Mouse (Mus musculus) hindbrain, embryonic 14.5 days (tissue): ENCODE results near the gene Bag3. TPM values are rescaled to one million over a fixed set of nuclear protein-coding genes. Genes with fewer than 3 reads are reported as not detected.
"Not testable (repeated sequence)": the region's sequence is repeated elsewhere in the genome, so short reads cannot be mapped to it uniquely, and the experiment has no call there.

Experiments
- ATAC-seq: fragments of 200-750 bp; cut with Nextera tagmentation; 2 replicates; pipeline ENCODE4 v1.8.0; 2017; ENCODE audit warnings: moderate number of reproducible peaks, mild to moderate bottlenecking, moderate TSS enrichment, moderate library complexity; ENCODE audit not compliant: low FRiP score
- DNase-seq: peaks from one replicate; pipeline ENCODE4 v3.0.0-alpha.2; 2015; ENCODE audit warnings: low spot score
- H3K27ac ChIP-seq: fragments of 300-500 bp; sonication (generic); 2 replicates; pipeline ENCODE4 v1.5.1; 2014; ENCODE audit warnings: mild to moderate bottlenecking, moderate library complexity
- H3K27me3 ChIP-seq: fragments of 300-500 bp; sonication (generic); 2 replicates; pipeline ENCODE4 v1.6.1; 2014; ENCODE audit warnings: mild to moderate bottlenecking, low read length, mixed read lengths; ENCODE audit not compliant: control insufficient read depth, insufficient read depth
- H3K36me3 ChIP-seq: fragments of 300-500 bp; sonication (generic); replicated peaks from 2 replicates; pipeline ENCODE4 v1.6.1; 2014; ENCODE audit not compliant: control insufficient read depth, insufficient read depth
- H3K4me1 ChIP-seq: fragments of 300-500 bp; sonication (generic); replicated peaks from 2 replicates; pipeline ENCODE4 v1.6.1; 2014; ENCODE audit warnings: antibody characterized with exemption, low read length, mixed read lengths; ENCODE audit not compliant: control insufficient read depth, insufficient read depth
- H3K4me2 ChIP-seq: fragments of 300-500 bp; sonication (generic); replicated peaks from 2 replicates; pipeline ENCODE4 v1.6.1; 2014; ENCODE audit warnings: mild to moderate bottlenecking, moderate library complexity
- H3K4me3 ChIP-seq: fragments of 300-500 bp; sonication (generic); replicated peaks from 2 replicates; pipeline ENCODE4 v1.5.1; 2014; ENCODE audit warnings: mild to moderate bottlenecking, low read length
- H3K9ac ChIP-seq: fragments of 300-500 bp; sonication (generic); 2 replicates; pipeline ENCODE4 v1.6.1; 2014
- H3K9me3 ChIP-seq: fragments of 300-500 bp; sonication (generic); 2 replicates; pipeline ENCODE4 v1.6.1; 2016; ENCODE audit warnings: low read length; ENCODE audit not compliant: control insufficient read depth
- WGBS: fragments of 180-500 bp; shearing (Covaris S2); extraction: QIAGEN DNeasy Blood & Tissue Kit; methylation state at CpG from one replicate; pipeline ENCODE4 v1.1.7; 2014; 5-methylcytosine and 5-hydroxymethylcytosine counted together
- polyA plus RNA-seq: library from polyadenylated mRNA; unstranded; fragments of >200 nt; fragmentation: Nextera tagmentation; extraction: Ambion mirVana; gene quantifications from 2 replicates; pipeline ENCODE4 v1.2.1, GENCODE M21; 2014

Gene Bag3
- polyA plus RNA-seq, 1 experiment from 2014 or later, result 3.4 TPM

GRCm38 (mm10) chr7:128551087-128551457, 27.7 kb downstream of the Bag3 start:
- ATAC-seq (peak; percentile 34; the same call in 1 of the 2 replicates), DNase-seq (peak; percentile 50)
- 32% methylated on average over 3 of the region's 3 CpGs for WGBS
- H3K9me3 ChIP-seq, result no peaks in the 10 kb centered on the region
- H3K36me3 ChIP-seq, result no peaks in the 10 kb centered on the region
- peak overlapping the region; percentile 93 for H3K27ac ChIP-seq
- no peak overlapping the region for H3K4me3 ChIP-seq
- H3K4me2 ChIP-seq, result peak overlapping the region; percentile 17; the same call in 1 of the 2 replicates
- no peak overlapping the region for H3K9ac ChIP-seq
- H3K4me1 ChIP-seq, result peaks cover 25% of the 10 kb centered on the region
- H3K27me3 ChIP-seq, result no peaks in the 10 kb centered on the region

- H3K4me1 ChIP-seq, result peaks cover 25% of the 10 kb centered on the region
- H3K36me3 ChIP-seq, result no peaks in the 10 kb centered on the region
- H3K27ac ChIP-seq, result no peak overlapping the region
- WGBS, result 44% methylated on average over 3 of the region's 3 CpGs
- H3K9me3 ChIP-seq, result no peaks in the 10 kb centered on the region
- H3K27me3 ChIP-seq, result no peaks in the 10 kb centered on the region
- DNase-seq (no peak), ATAC-seq (no peak)
- H3K9ac ChIP-seq, result no peak overlapping the region
- no peak overlapping the region for H3K4me3 ChIP-seq
- H3K4me2 ChIP-seq, result no peak overlapping the region
Measured at GRCm38 (mm10) chr7:128553105-128553705, 29.8 kb downstream of the Bag3 start.

- no peaks in the 10 kb centered on the region for H3K9me3 ChIP-seq
- ATAC-seq, result no peak
- 77% methylated on average over 6 of the region's 6 CpGs for WGBS
Measured at GRCm38 (mm10) chr7:128554502-128554901, 31.1 kb downstream of the Bag3 start.

DNA sequence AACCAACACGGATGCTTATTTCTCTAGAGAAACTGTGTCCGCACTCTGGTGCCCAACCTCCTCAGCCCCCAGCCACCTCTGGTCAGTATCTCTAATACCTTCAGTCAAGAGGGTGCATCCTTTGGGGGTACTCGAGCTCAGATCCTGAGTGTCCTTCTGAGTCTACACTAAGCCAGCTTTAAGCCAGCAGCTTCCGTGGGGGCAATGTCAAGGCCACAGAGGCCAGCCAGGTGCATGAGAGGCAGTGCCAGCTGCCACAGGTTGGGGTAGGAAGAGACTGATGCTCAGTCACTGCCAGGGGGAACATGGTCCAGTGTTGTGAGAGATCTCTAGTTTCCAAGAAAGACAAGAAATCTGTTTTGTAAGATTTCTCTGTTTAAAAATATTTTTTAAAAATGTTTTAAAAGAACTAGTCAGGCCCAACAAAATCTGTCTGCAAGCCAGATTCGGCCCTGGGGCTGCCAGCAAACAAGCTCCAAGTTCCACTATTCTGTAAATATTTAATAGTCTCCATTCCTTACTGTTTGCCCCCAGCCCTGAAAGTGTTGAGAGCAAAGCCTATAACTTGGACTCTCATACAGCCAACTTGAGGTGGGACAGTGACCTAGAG, 31.8 kb downstream of the Bag3 start:
- H3K4me1 ChIP-seq, result peaks cover 17% of the 10 kb centered on the region
- no peak overlapping the region for H3K9ac ChIP-seq
- H3K27ac ChIP-seq, result no peak overlapping the region
- ATAC-seq (no peak), DNase-seq (no peak)
- H3K4me2 ChIP-seq, result no peak overlapping the region
- WGBS, result 90% methylated on average over 5 of the region's 5 CpGs
- H3K4me3 ChIP-seq, result no peak overlapping the region
- H3K36me3 ChIP-seq, result no peaks in the 10 kb centered on the region
- no peaks in the 10 kb centered on the region for H3K9me3 ChIP-seq
- no peaks in the 10 kb centered on the region for H3K27me3 ChIP-seq

More at GRCm38 (mm10) chr7:128554502-128554901, 31.1 kb downstream of the Bag3 start:
- DNase-seq, result no peak
- H3K36me3 ChIP-seq, result no peaks in the 10 kb centered on the region
- no peak overlapping the region for H3K9ac ChIP-seq
- no peaks in the 10 kb centered on the region for H3K27me3 ChIP-seq
- no peak overlapping the region for H3K27ac ChIP-seq
- no peak overlapping the region for H3K4me3 ChIP-seq
- H3K4me1 ChIP-seq, result peaks cover 24% of the 10 kb centered on the region
- H3K4me2 ChIP-seq, result no peak overlapping the region

DNA sequence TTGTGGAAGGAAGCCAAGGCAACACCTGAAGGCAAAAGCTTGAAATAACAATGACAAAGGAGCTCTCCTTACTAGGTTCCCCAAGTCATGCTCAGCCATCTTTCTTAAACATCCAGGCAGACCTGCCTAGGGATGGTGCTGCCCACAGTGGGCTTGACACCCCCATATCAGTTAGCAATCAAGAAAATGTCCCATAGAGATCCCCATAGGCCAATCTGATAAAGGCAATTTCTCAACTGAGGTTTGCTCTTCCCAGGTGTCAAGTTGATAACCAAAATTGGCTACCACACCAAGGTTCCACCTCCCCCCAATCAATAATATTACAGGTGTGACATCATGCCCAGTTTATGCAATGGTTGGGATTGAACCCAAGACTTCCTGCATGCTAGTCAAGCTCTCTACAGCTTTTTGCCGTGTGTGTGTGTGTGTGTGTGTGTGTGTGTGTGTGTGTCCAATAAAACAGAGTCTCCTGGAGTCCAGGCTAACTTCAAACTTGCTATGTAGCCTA, 33.6 kb downstream of the Bag3 start:
- no peak overlapping the region for H3K9ac ChIP-seq
- ATAC-seq (no peak), DNase-seq (no peak)
- no peaks in the 10 kb centered on the region for H3K36me3 ChIP-seq
- WGBS, result 83% methylated on average over 1 of the region's 1 CpGs
- H3K4me3 ChIP-seq, result no peak overlapping the region
- no peak overlapping the region for H3K4me2 ChIP-seq
- no peaks in the 10 kb centered on the region for H3K27me3 ChIP-seq
- no peaks in the 10 kb centered on the region for H3K9me3 ChIP-seq
- H3K4me1 ChIP-seq, result no peaks in the 10 kb centered on the region
- no peak overlapping the region for H3K27ac ChIP-seq

DNA sequence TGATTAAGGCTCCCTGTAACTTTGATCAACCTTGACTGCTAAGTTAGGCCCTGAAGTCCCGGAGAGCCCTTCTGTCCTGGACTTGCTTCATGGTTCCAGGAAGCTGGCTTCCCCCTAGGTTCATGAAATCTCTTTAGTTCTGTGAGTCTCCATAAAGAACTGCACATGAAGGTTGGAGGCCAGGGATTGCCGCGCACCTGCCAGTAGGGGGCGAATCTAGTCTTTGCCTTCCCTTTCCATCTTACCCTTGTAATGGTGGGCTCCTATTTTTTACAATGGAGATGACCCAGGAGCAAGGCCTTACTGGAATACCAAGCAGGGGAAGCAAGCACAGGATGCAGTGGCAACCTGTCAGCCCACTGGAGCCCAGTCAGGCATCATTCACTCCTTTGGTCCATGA, 40.0 kb downstream of the Bag3 start:
- H3K36me3 ChIP-seq, result no peaks in the 10 kb centered on the region
- H3K27ac ChIP-seq, result no peak overlapping the region
- no peaks in the 10 kb centered on the region for H3K27me3 ChIP-seq
- H3K9ac ChIP-seq, result no peak overlapping the region
- no peaks in the 10 kb centered on the region for H3K9me3 ChIP-seq
- no peak for DNase-seq
- no peak for ATAC-seq
- 43% methylated on average over 4 of the region's 4 CpGs for WGBS
- H3K4me3 ChIP-seq, result no peak overlapping the region
- no peaks in the 10 kb centered on the region for H3K4me1 ChIP-seq
- no peak overlapping the region for H3K4me2 ChIP-seq

- H3K36me3 ChIP-seq, result no peaks in the 10 kb centered on the region
- ATAC-seq, result no peak
- H3K9me3 ChIP-seq, result no peaks in the 10 kb centered on the region
- H3K27ac ChIP-seq, result no peak overlapping the region
- no peaks in the 10 kb centered on the region for H3K27me3 ChIP-seq
- no peak for DNase-seq
- no peak overlapping the region for H3K4me3 ChIP-seq
- no peak overlapping the region for H3K4me2 ChIP-seq
- WGBS, result 82% methylated on average over 7 of the region's 7 CpGs
- no peaks in the 10 kb centered on the region for H3K4me1 ChIP-seq
- H3K9ac ChIP-seq, result no peak overlapping the region
Measured at GRCm38 (mm10) chr7:128566311-128566710, 42.9 kb downstream of the Bag3 start.

DNA sequence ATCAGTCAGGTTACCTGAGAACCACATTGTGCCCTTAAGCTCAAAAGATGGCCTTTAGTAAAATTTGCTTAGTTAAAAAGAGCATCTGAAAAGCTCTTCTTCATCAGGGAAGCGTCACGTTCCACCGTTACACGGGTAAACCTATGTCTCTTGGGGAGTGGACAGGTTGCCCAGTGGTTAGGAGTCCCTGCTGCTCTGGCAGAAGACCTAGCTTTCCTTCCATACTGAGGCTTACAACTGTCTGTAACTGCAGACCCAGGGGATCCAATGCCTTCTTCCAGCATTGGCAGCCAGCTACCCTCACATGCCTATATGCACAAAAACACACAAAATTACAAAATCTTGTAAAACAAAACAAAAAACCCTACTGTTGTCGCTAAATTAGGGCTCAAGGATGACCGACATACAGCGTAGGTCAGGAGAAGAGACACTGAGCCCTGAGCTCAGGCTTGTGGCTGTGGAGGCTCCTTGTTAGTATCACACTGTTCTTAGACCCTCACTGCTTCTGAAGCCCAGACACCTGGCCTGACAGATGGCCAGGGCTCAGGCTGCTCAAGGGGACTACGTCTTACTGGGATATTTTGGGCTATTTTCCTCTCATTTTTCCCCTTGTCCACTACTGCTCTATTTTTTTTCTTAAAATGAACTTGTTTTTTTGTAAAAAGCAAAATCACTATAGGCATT, 44.3 kb downstream of the Bag3 start:
- DNase-seq (no peak), ATAC-seq (no peak)
- H3K27me3 ChIP-seq, result no peaks in the 10 kb centered on the region
- no peak overlapping the region for H3K9ac ChIP-seq
- no peak overlapping the region for H3K4me3 ChIP-seq
- no peak overlapping the region for H3K4me2 ChIP-seq
- WGBS, result 85% methylated on average over 8 of the region's 8 CpGs
- no peaks in the 10 kb centered on the region for H3K4me1 ChIP-seq
- H3K9me3 ChIP-seq, result no peaks in the 10 kb centered on the region
- H3K36me3 ChIP-seq, result no peaks in the 10 kb centered on the region
- H3K27ac ChIP-seq, result no peak overlapping the region

- H3K9ac ChIP-seq, result not testable (repeated sequence)
- 90% methylated on average over 2 of the region's 2 CpGs for WGBS
Measured at GRCm38 (mm10) chr7:128569429-128569828, 46.0 kb downstream of the Bag3 start.

More at GRCm38 (mm10) chr7:128569429-128569828, 46.0 kb downstream of the Bag3 start:
- H3K4me1 ChIP-seq, ATAC-seq, H3K9me3 ChIP-seq, H3K4me3 ChIP-seq, H3K27ac ChIP-seq, H3K36me3 ChIP-seq, H3K4me2 ChIP-seq, DNase-seq, H3K27me3 ChIP-seq: not testable (repeated sequence)
